Mouse (Mus musculus): ENCODE results near the gene Ifnl3.
"Not testable (repeated sequence)": the region's sequence is repeated elsewhere in the genome, so short reads cannot be mapped to it uniquely, and the experiment has no call there.

The Ifnl3 gene

GRCm38 (mm10) chr7:28492310-28492709 lies 30.3 kb upstream of the Ifnl3 start:
- Histone ChIP-seq H3K9me3 (ENCODE audit: low read length) (no peaks in the 10 kb centered on the region), H3K27me3 (ENCODE audit: insufficient read depth, low read length) (no peaks in the 10 kb centered on the region), H3K36me3 (ENCODE audit: insufficient read depth, low read length) (no peaks in the 10 kb centered on the region), H3K4me1 (replicated peaks; ENCODE audit: low read depth, low read length) (peaks cover 70% of the 10 kb centered on the region), H3K4me3 (replicated peaks; ENCODE audit: low read length) (peak overlapping the region; percentile 57)
- TF ChIP-seq CTCF (conservative IDR thresholded peaks at IDR 0.05; ENCODE audit: low read length) (no peak), POU5F1 (IDR thresholded peaks at IDR 0.05; ENCODE audit: borderline replicate concordance, low read length) (no peak), NANOG (IDR thresholded peaks at IDR 0.05; ENCODE audit: borderline replicate concordance, low read length) (no peak)

GRCm38 (mm10) chr7:28495426-28495825 lies 27.2 kb upstream of the Ifnl3 start:
- H3K4me3 ChIP-seq (replicated peaks; ENCODE audit: low read length), result no peak overlapping the region
- TF ChIP-seq POU5F1 (IDR thresholded peaks at IDR 0.05; ENCODE audit: borderline replicate concordance, low read length) (no peak), CTCF (conservative IDR thresholded peaks at IDR 0.05; ENCODE audit: low read length) (no peak), NANOG (IDR thresholded peaks at IDR 0.05; ENCODE audit: borderline replicate concordance, low read length) (no peak)
- no peaks in the 10 kb centered on the region for H3K36me3 ChIP-seq (ENCODE audit: insufficient read depth, low read length)
- peaks cover 43% of the 10 kb centered on the region for H3K4me1 ChIP-seq (replicated peaks; ENCODE audit: low read depth, low read length)
- no peaks in the 10 kb centered on the region for H3K9me3 ChIP-seq (ENCODE audit: low read length)
- no peaks in the 10 kb centered on the region for H3K27me3 ChIP-seq (ENCODE audit: insufficient read depth, low read length)

- Histone ChIP-seq H3K4me3 (replicated peaks; ENCODE audit: low read length) (no peak overlapping the region), H3K27me3 (ENCODE audit: insufficient read depth, low read length) (0 out of 2 replicates have a peak, but pooled peaks cover 6% of the 10 kb centered on the region), H3K36me3 (ENCODE audit: insufficient read depth, low read length) (no peaks in the 10 kb centered on the region), H3K4me1 (replicated peaks; ENCODE audit: low read depth, low read length) (no peaks in the 10 kb centered on the region), H3K9me3 (ENCODE audit: low read length) (peaks cover 7% of the 10 kb centered on the region)
- TF ChIP-seq CTCF (conservative IDR thresholded peaks at IDR 0.05; ENCODE audit: low read length), result no peak
- no peak for TF ChIP-seq POU5F1 (IDR thresholded peaks at IDR 0.05; ENCODE audit: borderline replicate concordance, low read length)
- no peak for TF ChIP-seq NANOG (IDR thresholded peaks at IDR 0.05; ENCODE audit: borderline replicate concordance, low read length)
Measured at GRCm38 (mm10) chr7:28505585-28505984, 17.1 kb upstream of the Ifnl3 start.

GRCm38 (mm10) chr7:28509121-28509520 lies 13.5 kb upstream of the Ifnl3 start:
- not testable (repeated sequence) for H3K4me1 ChIP-seq (replicated peaks; ENCODE audit: low read depth, low read length); H3K9me3 ChIP-seq (ENCODE audit: low read length); H3K4me3 ChIP-seq (replicated peaks; ENCODE audit: low read length); H3K36me3 ChIP-seq (ENCODE audit: insufficient read depth, low read length); H3K27me3 ChIP-seq (ENCODE audit: insufficient read depth, low read length)

- not testable (repeated sequence) for H3K4me3 ChIP-seq (replicated peaks; ENCODE audit: low read length); H3K9me3 ChIP-seq (ENCODE audit: low read length); H3K36me3 ChIP-seq (ENCODE audit: insufficient read depth, low read length); H3K27me3 ChIP-seq (ENCODE audit: insufficient read depth, low read length); H3K4me1 ChIP-seq (replicated peaks; ENCODE audit: low read depth, low read length)
Measured at GRCm38 (mm10) chr7:28510405-28510974, 12.1 kb upstream of the Ifnl3 start, which contains the start of gene Ifnl2. Gene Ifnl2 (minus strand): TSS chr7:28510455.

GRCm38 (mm10) chr7:28511441-28511840 lies 11.2 kb upstream of the Ifnl3 start:
- Histone ChIP-seq H3K4me1 (replicated peaks; ENCODE audit: low read depth, low read length) (peaks cover 7% of the 10 kb centered on the region; the same call in 1 of the 2 replicates), H3K27me3 (ENCODE audit: insufficient read depth, low read length) (0 out of 2 replicates have a peak, but pooled peaks cover 1% of the 10 kb centered on the region), H3K36me3 (ENCODE audit: insufficient read depth, low read length) (no peaks in the 10 kb centered on the region), H3K4me3 (replicated peaks; ENCODE audit: low read length) (no peak overlapping the region), H3K9me3 (ENCODE audit: low read length) (peaks cover 7% of the 10 kb centered on the region; the same call in 1 of the 2 replicates)
- TF ChIP-seq POU5F1 (IDR thresholded peaks at IDR 0.05; ENCODE audit: borderline replicate concordance, low read length), result no peak
- no peak for TF ChIP-seq NANOG (IDR thresholded peaks at IDR 0.05; ENCODE audit: borderline replicate concordance, low read length)
- no peak for TF ChIP-seq CTCF (conservative IDR thresholded peaks at IDR 0.05; ENCODE audit: low read length)

GRCm38 (mm10) chr7:28527922-28528719 lies 5.5 kb downstream of the Ifnl3 start:
- H3K36me3 ChIP-seq (ENCODE audit: insufficient read depth, low read length), result no peaks in the 10 kb centered on the region

GRCm38 (mm10) chr7:28532005-28532404 lies 9.4 kb downstream of the Ifnl3 start:
- H3K36me3 ChIP-seq (ENCODE audit: insufficient read depth, low read length), result no peaks in the 10 kb centered on the region
- no peak overlapping the region for H3K4me3 ChIP-seq (replicated peaks; ENCODE audit: low read length)
- peaks cover 21% of the 10 kb centered on the region for H3K4me1 ChIP-seq (replicated peaks; ENCODE audit: low read depth, low read length)
- no peaks in the 10 kb centered on the region for H3K27me3 ChIP-seq (ENCODE audit: insufficient read depth, low read length)
- no peak for TF ChIP-seq POU5F1 (IDR thresholded peaks at IDR 0.05; ENCODE audit: borderline replicate concordance, low read length)
- TF ChIP-seq CTCF (conservative IDR thresholded peaks at IDR 0.05; ENCODE audit: low read length), result no peak
- TF ChIP-seq NANOG (IDR thresholded peaks at IDR 0.05; ENCODE audit: borderline replicate concordance, low read length), result no peak
- H3K9me3 ChIP-seq (ENCODE audit: low read length), result peaks cover 3% of the 10 kb centered on the region; the same call in 1 of the 2 replicates

More at GRCm38 (mm10) chr7:28527922-28528719, 5.5 kb downstream of the Ifnl3 start:
- no peaks in the 10 kb centered on the region for H3K27me3 ChIP-seq (ENCODE audit: insufficient read depth, low read length)
- H3K4me3 ChIP-seq (replicated peaks; ENCODE audit: low read length), result 0 out of 2 replicates have a peak overlapping the region, but pooled peaks have one; percentile 8
- no peaks in the 10 kb centered on the region for H3K9me3 ChIP-seq (ENCODE audit: low read length)
- H3K4me1 ChIP-seq (replicated peaks; ENCODE audit: low read depth, low read length), result peaks cover 21% of the 10 kb centered on the region
- TF ChIP-seq CTCF (conservative IDR thresholded peaks at IDR 0.05; ENCODE audit: low read length) (peak; percentile 68), NANOG (IDR thresholded peaks at IDR 0.05; ENCODE audit: borderline replicate concordance, low read length) (no peak)

- H3K9me3 ChIP-seq (ENCODE audit: low read length); H3K4me3 ChIP-seq (replicated peaks; ENCODE audit: low read length); H3K36me3 ChIP-seq (ENCODE audit: insufficient read depth, low read length); H3K27me3 ChIP-seq (ENCODE audit: insufficient read depth, low read length): not testable (repeated sequence)
- H3K4me1 ChIP-seq (replicated peaks; ENCODE audit: low read depth, low read length), result peaks cover 15% of the 10 kb centered on the region
Measured at GRCm38 (mm10) chr7:28538886-28539285, 16.2 kb downstream of the Ifnl3 start.

Data from E14TG2a.4 (cell line).